Mouse (Mus musculus) heart, adult 9 months (tissue): ENCODE measurements around the gene Spty2d1.

Source experiments
- DNase-seq, 2 experiments: peaks; one replicate each; pipeline ENCODE4 v3.0.0; 2022; ENCODE audit warnings: low spot score in 2 of 2

The Spty2d1 gene

GRCm38 (mm10) chr7:47022482-47022881 lies 14.3 kb upstream of the Spty2d1 start:
- peak in 1 of 2 experiments; percentile 36 for DNase-seq

GRCm38 (mm10) chr7:47020956-47021355 lies 12.7 kb upstream of the Spty2d1 start:
- no peak for DNase-seq

- DNase-seq: no peak
Observed at GRCm38 (mm10) chr7:47019641-47020040, 11.4 kb upstream of the Spty2d1 start.

GRCm38 (mm10) chr7:47017146-47017545 lies 8.9 kb upstream of the Spty2d1 start:
- no peak for DNase-seq

GRCm38 (mm10) chr7:47016602-47017001 lies 8.4 kb upstream of the Spty2d1 start:
- DNase-seq: no peak

- peak; percentile 90 to 93 for DNase-seq
Observed at GRCm38 (mm10) chr7:47015390-47016065, 7.3 kb upstream of the Spty2d1 start.

- peak; percentile 85 to 87 for DNase-seq
Observed at GRCm38 (mm10) chr7:47014564-47015389, 6.6 kb upstream of the Spty2d1 start.

GRCm38 (mm10) chr7:47013131-47013767 lies 5.0 kb upstream of the Spty2d1 start:
- DNase-seq: no peak

GRCm38 (mm10) chr7:47007818-47008167 lies 418 bp downstream of the Spty2d1 start:
- no peak for DNase-seq

- DNase-seq: no peak
Observed at GRCm38 (mm10) chr7:47007109-47007780, 966 bp downstream of the Spty2d1 start.

GRCm38 (mm10) chr7:47003411-47004115 lies 4.6 kb downstream of the Spty2d1 start:
- no peak for DNase-seq

- no peak for DNase-seq
Observed at GRCm38 (mm10) chr7:47001900-47002275, 6.3 kb downstream of the Spty2d1 start.

- no peak for DNase-seq
Observed at GRCm38 (mm10) chr7:47001125-47001899, 6.9 kb downstream of the Spty2d1 start.

- DNase-seq: peak in 1 of 2 experiments; percentile 44
Observed at GRCm38 (mm10) chr7:47000644-47000983, 7.6 kb downstream of the Spty2d1 start.

- DNase-seq: no peak
Observed at GRCm38 (mm10) chr7:46999983-47000643, 8.1 kb downstream of the Spty2d1 start.

GRCm38 (mm10) chr7:46998942-46999341 lies 9.3 kb downstream of the Spty2d1 start:
- no peak for DNase-seq

GRCm38 (mm10) chr7:46997644-46998395 lies 10.4 kb downstream of the Spty2d1 start:
- peak; percentile 48 to 50 for DNase-seq

- no peak for DNase-seq
Observed at GRCm38 (mm10) chr7:46997008-46997407, 11.2 kb downstream of the Spty2d1 start.

GRCm38 (mm10) chr7:46995558-46995957 lies 12.7 kb downstream of the Spty2d1 start:
- no peak for DNase-seq

- no peak for DNase-seq
Observed at GRCm38 (mm10) chr7:46993079-46993478, 15.1 kb downstream of the Spty2d1 start.
